Mouse (Mus musculus): ENCODE results near the gene Pde4d. TPM values are rescaled to one million over a fixed set of nuclear protein-coding genes. Genes with fewer than 3 reads are reported as not detected.

Gene Pde4d
- total and polyA plus RNA-seq, 2 experiments from 2014 or later: 19.0 to 103 TPM

DNA sequence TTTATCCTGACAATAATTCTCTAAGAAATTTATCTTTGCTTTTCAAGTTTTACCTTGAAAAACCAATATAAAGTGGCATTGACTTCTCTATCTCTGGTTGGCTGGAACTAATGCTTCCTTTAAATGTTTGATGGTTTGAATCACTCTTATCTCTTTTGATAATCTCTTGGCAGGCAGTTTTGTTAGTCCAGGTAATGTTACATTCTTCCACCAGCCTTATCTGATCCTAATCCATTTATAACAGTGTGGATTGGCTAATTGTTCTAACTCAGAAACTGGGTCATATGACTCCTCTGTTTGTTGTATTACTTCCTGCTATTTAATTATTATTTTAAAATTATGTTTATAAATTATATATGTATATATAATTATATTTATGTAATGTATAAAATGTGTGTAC lies 105.2 kb downstream of the Pde4d start:
- DNase-seq (ENCODE audit: low spot score) (no peak), ATAC-seq (ENCODE audit: low FRiP score) (no peak)
- Histone ChIP-seq H3K36me3 (ENCODE audit: insufficient read depth, low read length) (no peaks in the 10 kb centered on the region), H3K9me3 (ENCODE audit: low read length) (no peaks in the 10 kb centered on the region), H3K4me3 (ENCODE audit: low read depth, low read length) (no peak overlapping the region), H3K27ac (ENCODE audit: low read depth, low read length) (no peak overlapping the region), H3K4me1 (ENCODE audit: insufficient read depth, low read length) (no peaks in the 10 kb centered on the region), H3K27me3 (ENCODE audit: insufficient read depth, low read length) (no peaks in the 10 kb centered on the region), H3K4me2 (ENCODE audit: low read depth, low read length, poor library complexity, severe bottlenecking) (no peak overlapping the region), H3K9ac (replicated peaks; ENCODE audit: low read length, poor library complexity, severe bottlenecking) (no peak overlapping the region)
- TF ChIP-seq CTCF (IDR thresholded peaks at IDR 0.05): no peak

GRCm38 (mm10) chr13:108596938-108597337 lies 147.2 kb downstream of the Pde4d start:
- Histone ChIP-seq H3K36me3 (ENCODE audit: insufficient read depth, low read length) (no peaks in the 10 kb centered on the region), H3K4me1 (ENCODE audit: insufficient read depth, low read length) (no peaks in the 10 kb centered on the region), H3K9me3 (ENCODE audit: low read length) (no peaks in the 10 kb centered on the region), H3K9ac (replicated peaks; ENCODE audit: low read length, poor library complexity, severe bottlenecking) (no peak overlapping the region), H3K4me2 (ENCODE audit: low read depth, low read length, poor library complexity, severe bottlenecking) (no peak overlapping the region), H3K4me3 (ENCODE audit: low read depth, low read length) (no peak overlapping the region), H3K27ac (ENCODE audit: low read depth, low read length) (no peak overlapping the region), H3K27me3 (ENCODE audit: insufficient read depth, low read length) (no peaks in the 10 kb centered on the region; the same call in 1 of the 2 replicates)
- ATAC-seq (ENCODE audit: low FRiP score): no peak
- DNase-seq (ENCODE audit: low spot score): no peak
- no peak for TF ChIP-seq CTCF (IDR thresholded peaks at IDR 0.05)
- WGBS: 66% methylated on average over 3 of the region's 3 CpGs

GRCm38 (mm10) chr13:108598673-108599072 lies 148.9 kb downstream of the Pde4d start:
- ATAC-seq (ENCODE audit: low FRiP score) (no peak), DNase-seq (ENCODE audit: low spot score) (no peak)
- 81% methylated on average over 3 of the region's 3 CpGs for WGBS
- H3K27me3 ChIP-seq (ENCODE audit: insufficient read depth, low read length): no peaks in the 10 kb centered on the region; the same call in 1 of the 2 replicates
- no peak for TF ChIP-seq CTCF (IDR thresholded peaks at IDR 0.05)
- H3K9me3 ChIP-seq (ENCODE audit: low read length): no peaks in the 10 kb centered on the region
- H3K27ac ChIP-seq (ENCODE audit: low read depth, low read length): no peak overlapping the region
- H3K36me3 ChIP-seq (ENCODE audit: insufficient read depth, low read length): no peaks in the 10 kb centered on the region
- H3K4me1 ChIP-seq (ENCODE audit: insufficient read depth, low read length): no peaks in the 10 kb centered on the region
- H3K4me3 ChIP-seq (ENCODE audit: low read depth, low read length): no peak overlapping the region
- no peak overlapping the region for H3K4me2 ChIP-seq (ENCODE audit: low read depth, low read length, poor library complexity, severe bottlenecking)
- no peak overlapping the region for H3K9ac ChIP-seq (replicated peaks; ENCODE audit: low read length, poor library complexity, severe bottlenecking)

DNA sequence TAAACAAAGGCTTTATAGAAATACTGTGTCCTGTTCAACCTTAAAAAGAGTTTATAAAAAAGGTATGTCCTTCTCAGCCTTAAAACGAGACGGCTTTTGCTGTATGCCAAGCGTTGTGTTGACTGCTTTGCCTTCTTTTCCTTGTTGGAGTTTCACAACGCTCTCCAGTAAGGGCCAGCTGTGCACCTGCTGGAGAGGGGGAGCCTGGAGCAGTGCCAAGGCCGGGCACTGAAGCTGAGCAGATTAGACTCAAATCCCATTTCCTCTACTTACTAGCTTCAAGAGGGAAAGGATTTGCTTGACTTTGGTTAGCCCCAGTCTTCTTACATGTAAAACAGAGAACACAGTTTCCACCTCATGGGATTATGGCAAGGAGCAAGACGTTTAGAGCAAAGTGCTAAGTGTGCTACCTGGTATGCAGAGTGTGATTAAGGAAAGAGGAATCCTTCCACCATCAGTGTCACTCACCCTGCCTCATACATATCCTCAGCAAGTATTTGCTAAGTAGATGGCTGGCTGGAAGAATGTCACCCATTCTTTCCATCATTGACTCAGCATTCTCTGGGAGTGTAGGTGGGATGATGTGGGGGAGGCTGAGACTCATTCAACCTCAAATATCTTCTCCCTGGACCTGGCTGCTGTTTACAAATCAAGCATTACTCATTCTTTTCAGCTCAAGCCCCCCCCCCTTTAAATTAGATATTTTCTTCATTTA lies 149.6 kb downstream of the Pde4d start:
- TF ChIP-seq CTCF (IDR thresholded peaks at IDR 0.05): no peak
- no peak overlapping the region for H3K9ac ChIP-seq (replicated peaks; ENCODE audit: low read length, poor library complexity, severe bottlenecking)
- no peak overlapping the region for H3K4me3 ChIP-seq (ENCODE audit: low read depth, low read length)
- H3K4me1 ChIP-seq (ENCODE audit: insufficient read depth, low read length): no peaks in the 10 kb centered on the region
- no peaks in the 10 kb centered on the region for H3K9me3 ChIP-seq (ENCODE audit: low read length)
- H3K27me3 ChIP-seq (ENCODE audit: insufficient read depth, low read length): no peaks in the 10 kb centered on the region
- H3K27ac ChIP-seq (ENCODE audit: low read depth, low read length): no peak overlapping the region
- H3K4me2 ChIP-seq (ENCODE audit: low read depth, low read length, poor library complexity, severe bottlenecking): no peak overlapping the region
- DNase-seq (ENCODE audit: low spot score) (peak; percentile 21), ATAC-seq (ENCODE audit: low FRiP score) (no peak)
- 50% methylated on average over 6 of the region's 6 CpGs for WGBS
- H3K36me3 ChIP-seq (ENCODE audit: insufficient read depth, low read length): no peaks in the 10 kb centered on the region

DNA sequence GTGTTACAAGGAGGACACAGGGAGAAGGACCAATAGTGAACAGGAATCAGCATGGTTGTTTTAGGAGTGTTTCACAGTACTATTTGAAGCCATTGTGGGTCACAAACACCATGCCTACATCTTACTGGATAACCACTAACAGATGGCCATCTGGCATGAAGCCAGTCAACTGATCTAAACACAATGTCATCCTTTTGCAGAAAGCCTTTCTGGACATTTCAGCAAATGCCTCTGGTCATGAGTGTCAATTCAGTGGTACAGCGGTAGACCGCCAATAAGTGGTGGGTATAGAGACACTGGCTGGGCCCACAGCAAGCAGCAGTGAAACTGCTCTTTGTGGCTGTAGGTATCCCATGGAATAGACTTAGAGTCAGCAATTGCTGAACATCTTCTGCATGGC lies 151.3 kb downstream of the Pde4d start:
- Histone ChIP-seq H3K27me3 (ENCODE audit: insufficient read depth, low read length) (no peaks in the 10 kb centered on the region), H3K27ac (ENCODE audit: low read depth, low read length) (no peak overlapping the region), H3K36me3 (ENCODE audit: insufficient read depth, low read length) (no peaks in the 10 kb centered on the region), H3K4me2 (ENCODE audit: low read depth, low read length, poor library complexity, severe bottlenecking) (no peak overlapping the region), H3K4me1 (ENCODE audit: insufficient read depth, low read length) (no peaks in the 10 kb centered on the region), H3K9ac (replicated peaks; ENCODE audit: low read length, poor library complexity, severe bottlenecking) (no peak overlapping the region), H3K4me3 (ENCODE audit: low read depth, low read length) (no peak overlapping the region), H3K9me3 (ENCODE audit: low read length) (no peaks in the 10 kb centered on the region)
- 95% methylated on average over 2 of the region's 2 CpGs for WGBS
- no peak for TF ChIP-seq CTCF (IDR thresholded peaks at IDR 0.05)
- ATAC-seq (ENCODE audit: low FRiP score) (no peak; the same call in 1 of the 2 replicates), DNase-seq (ENCODE audit: low spot score) (peak; percentile 24)

- Histone ChIP-seq H3K27ac (ENCODE audit: low read depth, low read length) (no peak overlapping the region), H3K27me3 (ENCODE audit: insufficient read depth, low read length) (no peaks in the 10 kb centered on the region), H3K9me3 (ENCODE audit: low read length) (no peaks in the 10 kb centered on the region), H3K4me3 (ENCODE audit: low read depth, low read length) (no peak overlapping the region), H3K9ac (replicated peaks; ENCODE audit: low read length, poor library complexity, severe bottlenecking) (no peak overlapping the region), H3K4me1 (ENCODE audit: insufficient read depth, low read length) (no peaks in the 10 kb centered on the region), H3K36me3 (ENCODE audit: insufficient read depth, low read length) (no peaks in the 10 kb centered on the region), H3K4me2 (ENCODE audit: low read depth, low read length, poor library complexity, severe bottlenecking) (no peak overlapping the region)
- ATAC-seq (ENCODE audit: low FRiP score): no peak
- no peak for DNase-seq (ENCODE audit: low spot score)
- no peak for TF ChIP-seq CTCF (IDR thresholded peaks at IDR 0.05)
- 39% methylated on average over 1 of the region's 1 CpGs for WGBS
Measured at GRCm38 (mm10) chr13:108603502-108603901, 153.8 kb downstream of the Pde4d start.
